Mouse (Mus musculus) neural tube, postnatal 0 days (tissue): ENCODE results near the gene Ly6g6c. TPM values are rescaled to one million over a fixed set of nuclear protein-coding genes. Genes with fewer than 3 reads are reported as not detected.

Experiments used
- polyA plus RNA-seq: library from polyadenylated mRNA; unstranded; fragments of >200 nt; fragmentation: Nextera tagmentation; extraction: Ambion mirVana; gene quantifications from 2 replicates; pipeline ENCODE4 v1.2.1, GENCODE M21; 2015

Gene Ly6g6c
- not detected in 2 replicates for polyA plus RNA-seq

DNA sequence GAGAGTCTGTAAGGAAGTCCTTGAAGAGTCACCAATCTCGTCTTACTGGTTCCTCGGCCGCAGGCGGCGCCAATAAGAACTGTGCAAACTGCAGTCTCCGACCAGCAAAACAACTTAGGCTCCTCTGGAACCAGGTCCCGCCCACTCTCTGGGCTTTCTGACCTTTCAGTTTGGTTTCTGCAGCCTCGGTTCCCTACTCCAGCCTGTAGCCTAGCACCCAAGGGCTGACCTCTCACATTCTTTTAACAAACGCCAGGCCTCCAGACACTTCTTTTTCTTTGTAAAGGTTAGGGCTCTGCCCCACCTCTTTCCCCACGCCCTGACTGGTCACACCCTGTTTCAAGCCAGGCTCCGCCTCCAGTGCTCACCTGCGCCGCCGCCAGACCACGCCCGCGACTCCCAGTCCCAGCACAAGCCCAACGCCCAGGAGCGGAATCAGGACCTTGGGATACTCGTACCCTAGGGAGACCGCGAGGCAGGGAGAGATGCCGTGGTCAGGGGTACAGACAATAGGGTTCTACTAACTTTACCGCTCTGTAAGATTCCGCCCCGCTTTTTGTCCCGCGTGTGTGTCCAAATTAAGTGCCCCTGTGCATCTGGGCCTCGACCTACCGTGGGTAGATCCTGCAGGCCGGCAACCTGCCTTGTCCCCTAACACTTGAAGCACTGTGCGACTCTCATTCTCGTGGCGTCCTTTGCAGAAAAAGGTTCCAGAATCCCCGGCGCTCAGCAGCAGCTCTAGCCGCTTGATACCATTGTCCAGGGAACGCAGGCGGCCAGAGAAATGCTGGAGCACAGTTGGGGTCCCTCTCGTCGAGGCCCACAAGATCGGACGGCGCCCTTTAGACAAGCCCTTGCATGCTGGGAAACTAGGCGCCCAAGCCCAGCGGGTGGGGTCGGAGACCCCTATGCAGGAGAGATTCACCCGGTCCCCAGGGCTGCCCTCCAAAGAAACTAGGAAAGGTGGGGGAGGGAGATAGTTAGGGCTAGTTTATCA is at the start of gene Ly6g6c:
Gene Ly6g6c (plus strand): TSS at position 438 of the 997 bp plus-strand sequence.

DNA sequence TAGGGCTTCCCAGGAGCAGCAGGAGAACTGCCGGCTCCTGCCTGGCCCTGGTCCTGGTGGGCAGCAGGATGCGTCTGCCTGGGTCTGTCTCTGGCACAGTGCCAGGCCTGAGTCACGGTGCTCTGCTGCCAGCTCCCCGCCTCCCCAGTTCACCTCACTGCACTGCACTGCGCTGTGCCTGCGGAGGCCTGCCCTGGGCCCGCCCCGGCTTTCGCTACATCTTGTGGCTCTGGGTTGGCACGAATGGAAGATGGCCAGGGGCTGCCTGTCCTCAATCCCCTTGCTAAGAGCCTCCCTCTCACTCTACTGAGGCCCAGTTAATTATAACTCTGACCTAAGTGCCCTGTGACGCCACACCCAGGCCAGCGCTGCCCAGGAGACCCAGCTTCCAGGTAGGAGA is 48.8 kb upstream of the Ly6g6c start, which contains the start of gene Vwa7:
Gene Vwa7 (plus strand): TSS at position 204 of the 400 bp plus-strand sequence.

DNA sequence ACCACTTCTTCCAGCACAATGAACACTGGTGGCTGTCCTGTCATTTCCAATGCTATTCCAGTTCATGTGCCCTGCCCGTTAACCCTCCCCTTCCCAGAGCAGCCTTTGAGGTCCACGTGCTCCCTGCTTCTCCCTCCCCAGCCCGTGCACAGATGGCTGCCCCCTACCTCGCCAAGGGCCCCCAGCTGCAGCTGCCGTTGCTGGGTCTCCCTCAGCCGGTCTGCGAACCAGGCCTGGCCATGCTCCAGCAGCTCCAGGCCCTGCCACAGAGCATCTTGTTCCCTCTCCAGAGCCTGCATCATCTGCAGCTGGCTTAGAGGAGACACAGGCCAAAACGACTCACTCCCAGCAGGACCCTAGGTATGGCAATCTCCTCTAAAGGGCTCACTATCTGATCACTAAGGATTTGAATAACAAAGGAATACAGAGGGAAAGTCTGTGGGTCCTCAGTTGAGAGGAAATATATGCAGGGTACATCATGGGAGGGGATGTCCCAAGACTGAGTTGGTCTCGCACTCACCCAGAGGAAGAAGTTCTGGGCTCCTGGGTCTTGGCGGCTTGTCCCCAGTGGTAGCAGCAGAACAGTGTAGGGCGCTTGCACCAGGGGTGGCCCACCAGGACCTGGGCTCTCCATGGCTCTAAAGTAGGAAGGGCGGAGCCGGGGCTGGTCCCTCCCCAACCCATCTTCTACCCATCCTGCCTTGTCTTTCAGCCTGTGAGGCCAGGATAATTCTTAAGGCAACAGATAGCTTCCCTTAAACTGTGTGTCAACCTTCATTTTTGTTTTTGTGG is 37.7 kb upstream of the Ly6g6c start, which contains the start of gene Sapcd1:
Gene Sapcd1 (minus strand): TSS at position 740 of the 792 bp plus-strand sequence.

DNA sequence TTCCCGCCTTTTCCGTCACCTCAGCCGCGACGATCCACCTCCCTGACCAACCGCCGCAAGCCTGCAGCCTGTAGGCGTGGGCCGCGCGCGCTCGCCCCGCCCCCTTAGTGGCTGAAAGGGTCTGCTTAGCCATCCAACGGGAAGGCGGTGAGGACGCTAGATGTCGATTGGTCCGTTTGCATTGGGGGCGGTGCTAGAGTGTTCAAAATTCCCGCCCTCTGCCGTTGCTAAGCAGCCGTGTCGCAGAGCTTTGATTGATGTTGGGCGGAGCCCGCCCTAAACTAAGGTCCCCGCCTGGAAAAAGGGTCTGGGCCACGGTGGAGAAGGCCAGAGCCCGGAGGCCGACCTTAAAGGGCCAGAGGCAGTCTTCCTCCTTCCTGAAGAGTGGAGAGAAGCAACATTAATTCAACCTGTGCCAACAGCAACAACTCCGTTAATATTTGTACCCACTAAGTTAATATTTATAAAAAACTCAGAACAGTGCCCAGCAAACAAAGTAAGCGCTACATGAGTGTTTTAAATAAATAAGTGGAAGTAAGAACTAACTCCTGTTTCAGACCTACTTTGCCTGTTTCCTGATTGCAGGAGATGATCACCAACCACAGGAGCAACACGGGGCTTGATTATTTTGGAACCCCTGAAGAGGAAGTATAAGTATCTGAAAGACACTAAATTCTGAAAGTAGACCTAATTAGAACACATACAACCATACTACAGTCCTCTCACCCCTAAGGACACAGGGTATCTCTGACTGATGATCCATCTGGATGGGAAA is 18.3 kb upstream of the Ly6g6c start, which contains the start of gene Msh5:
Gene Msh5 (minus strand): TSS at position 65 of the 775 bp plus-strand sequence.

DNA sequence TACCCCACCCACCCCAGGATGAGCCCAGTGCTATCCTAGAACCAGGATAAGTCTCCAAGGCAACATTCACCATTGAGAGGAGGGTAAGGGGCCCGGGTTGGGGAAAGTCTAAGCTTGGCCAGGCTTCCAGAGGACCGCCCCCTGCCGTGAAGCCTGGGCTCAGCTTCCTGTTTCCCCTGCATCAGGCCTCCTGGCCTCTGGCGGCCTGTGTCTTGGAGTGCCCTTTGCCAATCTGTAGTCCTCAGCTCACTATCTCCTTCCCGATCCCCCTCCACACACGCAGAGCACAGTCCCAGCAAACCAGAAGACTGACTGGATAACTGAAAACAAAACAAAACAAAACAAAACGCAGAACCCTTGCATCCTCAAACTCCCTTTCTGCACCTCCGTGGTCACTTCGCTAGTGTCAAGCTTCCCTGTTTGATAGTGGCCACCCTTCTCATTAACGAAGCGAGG is 15.6 kb upstream of the Ly6g6c start, which contains the start of gene Clic1:
Gene Clic1 (plus strand): TSS at position 406 of the 456 bp plus-strand sequence.

DNA sequence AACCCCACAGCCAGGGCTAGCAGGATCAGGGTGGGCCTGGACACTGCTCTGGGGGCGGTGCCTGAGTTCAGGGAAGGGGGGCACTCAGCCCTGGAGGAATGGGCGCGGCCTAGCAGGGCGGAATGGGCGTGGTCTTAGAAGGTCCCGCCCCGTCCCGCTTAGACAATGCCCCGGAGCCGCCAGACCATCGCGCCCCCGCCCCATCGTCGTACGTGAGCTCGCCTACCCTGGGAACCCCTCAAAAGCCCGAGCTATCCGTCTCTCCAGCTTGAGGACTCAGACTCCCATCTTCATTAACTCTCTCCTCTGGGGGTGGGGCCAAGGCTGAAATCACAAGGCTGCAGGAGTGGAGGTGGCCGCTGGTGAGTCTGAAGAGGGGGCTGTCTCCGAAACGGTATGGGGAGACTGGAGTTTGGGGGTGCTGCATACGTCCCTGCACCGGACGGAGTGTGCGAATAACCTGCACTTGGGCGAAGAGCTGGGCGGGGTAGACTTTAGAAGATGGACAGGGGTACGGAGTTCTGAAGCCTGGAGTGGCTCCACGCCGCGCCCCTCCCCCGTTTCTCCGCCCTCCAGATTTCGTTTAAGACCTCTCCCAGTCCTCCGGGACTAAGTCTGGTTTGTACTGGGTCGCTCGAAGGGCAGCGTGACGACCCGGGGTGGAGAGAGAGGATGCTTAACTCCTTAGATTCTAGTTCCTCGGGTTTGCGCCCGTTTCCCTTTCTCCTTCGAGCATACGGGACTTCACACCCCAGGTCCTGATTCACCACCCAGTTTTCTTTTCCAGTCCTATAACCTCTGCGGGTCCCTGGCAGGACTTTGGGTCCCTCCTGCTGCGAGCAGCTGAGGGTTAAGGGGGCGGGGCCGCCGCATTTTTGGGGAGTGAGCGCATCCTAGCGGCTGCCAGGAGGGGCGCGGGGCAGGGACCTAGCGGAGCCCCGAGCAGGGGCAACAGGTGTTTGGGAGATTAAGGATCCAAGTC is 6.0 kb upstream of the Ly6g6c start, which contains the start of gene Ddah2:
Gene Ddah2 (plus strand): TSS at position 125 of the 982 bp plus-strand sequence.

DNA sequence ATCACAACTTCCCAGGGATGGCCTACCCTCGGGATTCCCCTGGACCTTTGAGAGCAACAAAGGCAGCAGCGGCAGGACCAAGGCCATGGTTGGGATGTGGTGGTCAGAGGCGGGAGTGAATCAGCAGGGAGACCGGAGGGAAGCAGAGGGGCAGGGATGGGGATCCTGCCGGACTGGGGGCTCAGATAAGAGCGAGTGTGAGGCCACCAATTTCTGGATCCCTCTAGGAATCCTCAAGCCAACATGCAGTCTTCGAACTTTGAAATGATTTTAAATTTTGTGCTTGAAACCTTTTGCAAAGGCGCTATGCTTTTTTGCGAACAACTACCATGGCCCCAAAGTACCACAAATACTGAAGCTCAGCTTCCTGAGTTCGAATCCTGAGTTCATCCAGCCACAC is 896 bp downstream of the Ly6g6c start, which contains the start of gene Mpig6b:
Gene Mpig6b (minus strand): TSS at position 101 of the 400 bp plus-strand sequence.

DNA sequence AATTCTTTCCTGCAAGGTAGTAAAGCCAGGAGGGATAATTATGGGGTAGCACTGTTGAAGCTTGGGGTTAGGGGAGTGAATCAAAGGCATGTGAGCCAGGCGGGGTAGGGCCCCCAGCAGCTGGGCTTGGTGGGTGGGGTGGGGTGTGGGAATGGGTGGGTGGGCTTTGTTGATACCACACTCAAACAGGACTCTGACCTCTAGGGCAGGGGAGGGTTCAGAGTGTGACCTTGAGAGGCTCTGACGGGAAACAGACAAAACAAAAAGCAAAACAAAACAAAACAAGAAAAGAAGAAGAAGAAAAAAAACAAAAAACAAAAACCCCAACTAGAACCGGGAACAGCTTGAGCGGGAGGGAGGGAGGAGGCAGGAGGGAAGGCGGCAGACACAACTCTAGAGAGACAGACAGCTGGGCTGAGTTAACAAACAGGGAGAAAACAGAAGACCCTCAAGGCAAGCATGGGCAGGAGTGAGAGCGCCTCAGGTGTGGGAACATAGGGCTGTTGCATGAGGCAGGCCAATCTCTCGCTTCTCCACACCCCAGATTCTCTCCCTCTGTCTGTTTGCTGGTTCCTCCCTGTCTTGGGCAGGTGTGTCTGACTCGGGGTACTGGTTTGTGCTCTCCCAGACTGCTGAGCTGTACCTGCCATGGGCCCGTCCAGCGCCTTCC is 11.5 kb downstream of the Ly6g6c start, which contains the start of gene Ly6g6e:
Gene Ly6g6e (plus strand): TSS at position 396 of the 670 bp plus-strand sequence.

DNA sequence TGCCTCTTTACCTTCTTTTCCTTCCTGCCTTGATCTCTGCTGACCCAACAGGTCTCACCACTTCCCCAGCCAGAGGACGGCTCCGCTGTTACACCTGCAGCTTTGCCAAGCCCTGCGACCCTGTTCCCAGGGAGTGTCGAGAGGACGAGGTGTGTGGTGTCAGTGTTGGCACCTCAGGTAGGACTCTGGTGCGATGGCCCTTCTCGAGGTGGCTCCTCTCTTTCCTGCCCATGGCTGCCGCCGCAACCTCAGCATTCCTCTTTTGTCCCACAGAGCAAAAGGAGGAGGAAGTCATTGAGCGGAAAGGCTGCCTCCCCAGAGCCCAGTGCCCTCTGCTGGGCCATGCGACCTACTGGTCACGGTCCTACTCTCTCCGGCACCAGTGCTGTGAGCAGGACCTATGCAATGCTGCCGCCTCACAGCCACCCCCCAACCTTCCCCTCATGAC is 12.6 kb downstream of the Ly6g6c start, which contains the start of gene Ly6g6d:
Gene Ly6g6d (minus strand): TSS at position 280 of the 448 bp plus-strand sequence.

DNA sequence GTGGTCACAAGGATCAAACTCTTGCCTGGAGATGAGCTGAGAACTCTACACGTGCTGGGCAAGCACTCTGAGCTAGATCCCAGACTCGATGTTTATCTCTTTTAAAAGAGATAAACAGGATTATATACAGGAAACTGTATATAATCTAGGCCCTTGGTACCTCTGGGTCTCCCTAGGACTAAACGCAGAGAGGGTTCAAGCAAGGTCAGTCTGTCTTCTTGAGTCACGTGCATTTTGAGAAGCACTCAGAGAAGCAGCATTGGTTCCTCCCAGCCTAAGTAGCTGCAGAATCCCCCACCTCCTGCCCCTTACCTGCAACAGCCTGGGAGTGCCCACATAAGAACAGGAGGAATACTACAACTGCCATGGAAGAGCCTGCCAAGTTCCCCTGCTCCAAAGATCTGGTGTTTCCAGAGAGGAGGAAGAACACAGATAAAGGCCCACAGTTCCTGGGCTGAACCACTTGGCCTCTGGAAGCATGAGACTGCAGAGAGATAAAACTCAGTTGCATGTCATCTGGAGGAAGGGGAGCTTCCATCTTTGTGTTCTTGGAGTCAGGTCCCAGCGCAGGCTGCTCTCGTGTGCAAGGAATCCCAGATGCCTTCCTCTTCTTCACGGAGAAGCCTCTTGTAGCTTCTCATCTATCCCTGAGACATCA is 20.1 kb downstream of the Ly6g6c start, which contains the start of gene Ly6g6f:
Gene Ly6g6f (minus strand): TSS at position 403 of the 658 bp plus-strand sequence.

DNA sequence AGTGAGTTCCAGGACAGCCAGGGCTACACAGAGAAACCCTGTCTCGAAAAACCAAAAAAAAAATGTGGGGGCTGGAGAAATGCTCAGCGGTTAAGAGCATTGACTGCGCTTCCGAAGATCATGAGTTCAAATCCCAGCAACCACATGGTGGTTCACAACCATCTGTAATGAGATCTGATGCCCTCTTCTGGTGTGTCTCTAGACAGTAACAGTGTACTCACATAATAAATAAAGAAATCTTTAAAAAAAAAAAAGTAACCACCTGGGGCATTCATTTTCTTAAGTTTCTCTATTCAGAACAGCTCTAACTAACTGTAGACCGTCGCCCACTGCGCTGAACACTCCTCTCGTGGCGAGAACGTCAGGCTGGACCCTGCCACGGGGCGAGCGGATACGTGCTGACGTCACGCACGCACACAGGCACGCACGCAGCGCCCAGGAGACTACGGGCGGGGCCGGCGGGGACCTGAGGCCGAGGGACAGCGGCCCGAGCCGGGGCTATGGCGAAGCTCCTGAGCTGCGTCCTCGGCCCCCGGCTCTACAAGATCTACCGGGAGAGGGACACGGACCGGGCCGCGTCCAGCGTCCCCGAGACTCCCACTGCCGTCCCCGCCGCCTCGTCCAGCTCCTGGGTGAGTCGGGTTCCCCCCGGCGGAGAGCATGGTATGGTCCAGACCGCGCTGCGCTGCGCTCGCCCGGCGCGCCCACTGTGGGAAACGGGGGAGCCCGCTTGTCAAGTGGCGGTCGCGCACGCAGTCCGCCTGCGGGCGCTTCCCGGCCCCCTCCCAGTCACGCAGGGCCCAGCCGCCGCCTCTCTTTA is 23.8 kb downstream of the Ly6g6c start, which contains the start of gene Abhd16a:
Gene Abhd16a (plus strand): TSS at position 439 of the 820 bp plus-strand sequence.

DNA sequence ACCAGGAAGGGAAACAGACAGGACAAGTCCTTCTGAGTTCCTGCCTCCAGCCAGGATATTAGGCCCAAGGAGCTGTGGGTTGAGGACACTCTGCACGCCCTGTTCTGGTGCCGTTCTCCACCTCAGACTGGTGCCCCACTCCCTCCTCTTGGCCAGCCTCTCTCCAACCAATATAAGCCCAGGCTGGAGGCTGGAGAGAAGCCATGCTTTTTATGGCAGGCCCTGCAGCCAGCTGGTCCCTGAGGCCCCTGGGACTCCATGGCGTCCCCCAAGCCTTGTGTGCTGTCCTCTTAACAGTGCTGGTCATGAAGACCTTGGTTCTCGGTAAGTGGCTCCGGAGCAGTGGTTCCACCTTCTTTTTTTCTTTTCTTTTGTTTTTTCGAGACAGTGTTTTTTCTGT is 42.9 kb downstream of the Ly6g6c start, which contains the start of gene Ly6g5c:
Gene Ly6g5c (plus strand): TSS at position 183 of the 400 bp plus-strand sequence.

DNA sequence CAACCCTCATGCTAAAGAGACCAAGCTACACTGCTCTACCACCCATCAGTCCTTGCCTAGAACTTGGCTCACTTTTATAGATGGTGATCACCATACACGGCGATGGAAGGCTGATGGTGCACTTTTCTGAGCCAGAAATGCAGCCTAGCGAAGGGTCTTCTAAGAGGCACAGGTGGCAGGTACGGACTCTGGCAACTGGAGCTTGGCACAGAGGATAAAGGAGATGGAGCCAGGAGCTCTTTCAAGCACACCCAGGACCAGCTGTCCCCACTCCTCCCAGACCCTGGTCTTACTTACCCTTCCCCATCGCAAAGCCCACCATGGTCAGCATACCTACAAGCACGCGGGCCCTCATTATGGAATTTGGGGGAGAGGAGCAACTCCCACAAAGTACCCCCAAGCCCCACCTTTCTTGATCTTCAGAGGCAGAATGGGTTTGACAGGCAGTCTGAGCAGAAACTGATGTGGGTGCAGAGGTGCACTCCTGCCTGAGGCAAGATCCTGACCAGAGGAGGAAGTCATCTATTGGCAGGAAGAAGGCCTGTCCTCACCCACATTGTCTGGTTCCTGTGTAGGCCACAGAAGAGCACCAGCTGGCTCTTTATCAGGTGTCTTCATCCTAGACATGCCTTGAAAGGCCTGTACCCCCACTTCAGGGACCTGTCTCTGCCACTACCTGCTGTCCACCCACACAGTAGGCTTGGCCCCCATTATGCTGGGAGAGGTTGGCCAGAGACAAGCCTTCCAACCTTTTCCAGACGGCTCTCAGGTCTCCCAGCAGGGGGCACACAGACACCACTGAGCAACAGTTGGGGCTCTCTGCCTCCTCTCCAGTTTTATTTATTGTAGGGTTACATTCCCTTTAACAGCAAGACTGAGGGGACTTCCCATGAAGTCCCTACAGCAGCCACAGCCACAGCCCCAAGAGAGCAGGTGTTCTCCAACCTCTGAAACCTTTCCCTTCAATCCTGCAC is 50.1 kb downstream of the Ly6g6c start, which contains the start of gene Ly6g5b:
Gene Ly6g5b (minus strand): TSS at position 383 of the 974 bp plus-strand sequence.

